Mouse (Mus musculus): ENCODE measurements around the gene Acss2.

The Acss2 gene

GRCm38 (mm10) chr2:155630153-155630552 lies 112.4 kb downstream of the Acss2 start:
- DNase-seq, result peak; percentile 73 to 77

GRCm38 (mm10) chr2:155630590-155631416 lies 113.1 kb downstream of the Acss2 start:
- DNase-seq, result peak; percentile 71 to 72

- peak; percentile 52 to 54 for DNase-seq
These were observed 114.6 kb downstream of the Acss2 start for GRCm38 (mm10) chr2:155632138-155632936.

- peak; percentile 40 to 47 for DNase-seq
These were observed 115.4 kb downstream of the Acss2 start for GRCm38 (mm10) chr2:155633121-155633520.

GRCm38 (mm10) chr2:155633731-155634130 lies 116.0 kb downstream of the Acss2 start:
- peak; percentile 77 to 86 for DNase-seq

- DNase-seq, result peak; percentile 64 to 68
These were observed 116.8 kb downstream of the Acss2 start for GRCm38 (mm10) chr2:155634562-155634961.
